Mouse (Mus musculus) forebrain, postnatal 0 days (tissue): ENCODE measurements around the gene Wbp2. TPM values are rescaled to one million over a fixed set of nuclear protein-coding genes. Genes with fewer than 3 reads are reported as not detected.

Experiments
- ATAC-seq: fragments of 200-750 bp; cut with Nextera tagmentation; 2 replicates; pipeline ENCODE4 v1.8.0; 2017; ENCODE audit warnings: mild to moderate bottlenecking, moderate library complexity
- DNase-seq: peaks from one replicate; pipeline ENCODE4 v3.0.0-alpha.2; 2015
- H3K27ac ChIP-seq: fragments of 300-500 bp; sonication (generic); 2 replicates; pipeline ENCODE4 v1.5.1; 2014; ENCODE audit warnings: low read depth, mild to moderate bottlenecking, antibody characterized with exemption, low read length, moderate library complexity, mixed read lengths
- H3K27me3 ChIP-seq: fragments of 300-500 bp; sonication (generic); 2 replicates; pipeline ENCODE4 v1.6.1; 2014; ENCODE audit warnings: mild to moderate bottlenecking, low read length, mixed read lengths; ENCODE audit not compliant: insufficient read depth
- H3K36me3 ChIP-seq: fragments of 300-500 bp; sonication (generic); 2 replicates; pipeline ENCODE4 v1.6.1; 2014; ENCODE audit warnings: mild to moderate bottlenecking, moderate library complexity; ENCODE audit not compliant: insufficient read depth
- H3K4me1 ChIP-seq: fragments of 300-500 bp; sonication (generic); 2 replicates; pipeline ENCODE4 v1.6.1; 2014; ENCODE audit warnings: antibody characterized with exemption; ENCODE audit not compliant: insufficient read depth
- H3K4me2 ChIP-seq: fragments of 300-500 bp; sonication (generic); 2 replicates; pipeline ENCODE4 v1.6.1; 2014; ENCODE audit warnings: low read depth, mild to moderate bottlenecking, moderate library complexity
- H3K4me3 ChIP-seq: fragments of 300-500 bp; sonication (generic); 2 replicates; pipeline ENCODE4 v1.5.1; 2014; ENCODE audit warnings: low read depth, low read length, mixed read lengths
- H3K9ac ChIP-seq: fragments of 300-500 bp; sonication (generic); 2 replicates; pipeline ENCODE4 v1.6.1; 2014; ENCODE audit warnings: mild to moderate bottlenecking
- H3K9me3 ChIP-seq: fragments of 300-500 bp; sonication (generic); 2 replicates; pipeline ENCODE4 v1.6.1; 2016; ENCODE audit warnings: low read length
- CTCF ChIP-seq: sonication (generic); IDR thresholded peaks from 2 replicates; pipeline ENCODE4 v1.5.1; 2016; ENCODE audit warnings: antibody characterized with exemption, control low read depth, low read depth
- WGBS: fragments of 180-500 bp; shearing (Covaris S2); extraction: QIAGEN DNeasy Blood & Tissue Kit; methylation state at CpG from one replicate; pipeline ENCODE4 v1.1.7; 2014; 5-methylcytosine and 5-hydroxymethylcytosine counted together
- polyA plus RNA-seq: library from polyadenylated mRNA; unstranded; fragments of >200 nt; fragmentation: Nextera tagmentation; extraction: Ambion mirVana; gene quantifications from 2 replicates; pipeline ENCODE4 v1.2.1, GENCODE M21; 2015
- total RNA-seq: library from RNA; depleted of rRNA; stranded (reverse); fragments of >200 nt; gene quantifications from 2 replicates; pipeline ENCODE4 v1.2.3, GENCODE M21; 2014; rRNA removed

Wbp2 gene
- total and polyA plus RNA-seq, 2 experiments from 2014 or later, result 130 to 281 TPM

- Histone ChIP-seq H3K9ac (peak overlapping the region; percentile 97), H3K4me2 (peak overlapping the region; percentile 84), H3K4me3 (peak overlapping the region; percentile 69), H3K27me3 (no peaks in the 10 kb centered on the region), H3K9me3 (no peaks in the 10 kb centered on the region), H3K36me3 (no peaks in the 10 kb centered on the region), H3K27ac (peak overlapping the region; percentile 100), H3K4me1 (peaks cover 13% of the 10 kb centered on the region)
- ATAC-seq (peak; percentile 14), DNase-seq (no peak)
- 26% methylated on average over 14 of the region's 14 CpGs for WGBS
- TF ChIP-seq CTCF, result no peak
Observed at GRCm38 (mm10) chr11:116030898-116031845, 55.6 kb downstream of the Wbp2 start.

- DNase-seq, result peak; percentile 99
- H3K27ac ChIP-seq, result peak within 1 kb of the TSS; percentile 100
- peak within 1 kb of the TSS; percentile 84 for H3K4me2 ChIP-seq
- ATAC-seq, result peak; percentile 95
- peaks cover 13% of the 10 kb centered on the region for H3K4me1 ChIP-seq
- H3K4me3 ChIP-seq, result peak within 1 kb of the TSS; percentile 69
- H3K9ac ChIP-seq, result peak within 1 kb of the TSS; percentile 97
- TF ChIP-seq CTCF, result no peak
- H3K36me3 ChIP-seq, result no peaks in the 10 kb centered on the region
- no peaks in the 10 kb centered on the region for H3K9me3 ChIP-seq
- H3K27me3 ChIP-seq, result no peaks in the 10 kb centered on the region
- WGBS, result 2% methylated on average over 63 of the region's 67 CpGs
Observed at GRCm38 (mm10) chr11:116030088-116030897, 56.5 kb downstream of the Wbp2 start, which contains the start of gene Unk. Unk (plus strand) TSS chr11:116030322.

- peak overlapping the region; percentile 97 for H3K9ac ChIP-seq
- peak overlapping the region; percentile 22; the same call in 1 of the 2 replicates for H3K27ac ChIP-seq
- peaks cover 13% of the 10 kb centered on the region for H3K4me1 ChIP-seq
- H3K4me2 ChIP-seq, result peak overlapping the region; percentile 54
- no peak for TF ChIP-seq CTCF
- WGBS, result 83% methylated on average over 6 of the region's 6 CpGs
- no peaks in the 10 kb centered on the region for H3K27me3 ChIP-seq
- no peak for DNase-seq
- no peak for ATAC-seq
- peak overlapping the region; percentile 69 for H3K4me3 ChIP-seq
- no peaks in the 10 kb centered on the region for H3K36me3 ChIP-seq
- no peaks in the 10 kb centered on the region for H3K9me3 ChIP-seq
Observed at GRCm38 (mm10) chr11:116029086-116029865, 57.5 kb downstream of the Wbp2 start.

Other genes starting within 250 kb of the Wbp2 start
- gene Myo15b, start 228.6 kb downstream of the Wbp2 start, total RNA-seq, result not detected in 2 replicates
- gene Myo15b, start 228.6 kb downstream of the Wbp2 start, polyA plus RNA-seq, result 0.01 TPM in 1 of 2 replicates, not detected in the other
- 0.95 and 1.0 TPM in 2 replicates for gene Smim5, start 187.0 kb downstream of the Wbp2 start, total RNA-seq
- 2.4 and 2.5 TPM in 2 replicates for gene Smim5, start 187.0 kb downstream of the Wbp2 start, polyA plus RNA-seq
- not detected in 2 replicates for gene Smim6, start 175.0 kb downstream of the Wbp2 start, total RNA-seq
- 0.27 TPM in 1 of 2 replicates, not detected in the other for gene Smim6, start 175.0 kb downstream of the Wbp2 start, polyA plus RNA-seq
- gene Sap30bp, start 153.7 kb downstream of the Wbp2 start, total RNA-seq, result 60.4 and 70.9 TPM in 2 replicates
- gene Sap30bp, start 153.7 kb downstream of the Wbp2 start, polyA plus RNA-seq, result 49.5 and 59.4 TPM in 2 replicates
- 14.5 and 18.9 TPM in 2 replicates for gene Recql5, start 153.5 kb downstream of the Wbp2 start, total RNA-seq
- 6.9 and 8.4 TPM in 2 replicates for gene Recql5, start 153.5 kb downstream of the Wbp2 start, polyA plus RNA-seq
- gene Itgb4, start 112.3 kb downstream of the Wbp2 start, total RNA-seq, result 0.46 and 1.1 TPM in 2 replicates
- gene Itgb4, start 112.3 kb downstream of the Wbp2 start, polyA plus RNA-seq, result 0.93 and 1.3 TPM in 2 replicates
- 42.6 and 52.2 TPM in 2 replicates for gene Galk1, start 74.3 kb downstream of the Wbp2 start, total RNA-seq
- gene Galk1, start 74.3 kb downstream of the Wbp2 start, polyA plus RNA-seq, result 61.1 and 66.4 TPM in 2 replicates
- 730 and 936 TPM in 2 replicates for gene H3f3b, start 59.0 kb downstream of the Wbp2 start, total RNA-seq
- gene H3f3b, start 59.0 kb downstream of the Wbp2 start, polyA plus RNA-seq, result 2,422 and 2,718 TPM in 2 replicates
- 38.9 and 43.8 TPM in 2 replicates for gene Unk, start 56.7 kb downstream of the Wbp2 start, total RNA-seq
- 18.7 and 22.5 TPM in 2 replicates for gene Unk, start 56.7 kb downstream of the Wbp2 start, polyA plus RNA-seq
- 0.46 and 0.86 TPM in 2 replicates for gene Unc13d, start 9.0 kb downstream of the Wbp2 start, total RNA-seq
- 0.29 and 0.58 TPM in 2 replicates for gene Unc13d, start 9.0 kb downstream of the Wbp2 start, polyA plus RNA-seq
- 10.5 and 13.0 TPM in 2 replicates for gene Trim47, start 40.2 kb upstream of the Wbp2 start, total RNA-seq
- gene Trim47, start 40.2 kb upstream of the Wbp2 start, polyA plus RNA-seq, result 6.6 and 7.8 TPM in 2 replicates
- 4.2 and 5.0 TPM in 2 replicates for gene Trim65, start 44.1 kb upstream of the Wbp2 start, total RNA-seq
- 1.2 and 1.9 TPM in 2 replicates for gene Trim65, start 44.1 kb upstream of the Wbp2 start, polyA plus RNA-seq
- 56.7 and 67.8 TPM in 2 replicates for gene Mrpl38, start 51.9 kb upstream of the Wbp2 start, total RNA-seq
- 60.7 and 63.6 TPM in 2 replicates for gene Mrpl38, start 51.9 kb upstream of the Wbp2 start, polyA plus RNA-seq
- 97.9 and 108 TPM in 2 replicates for gene Fbf1, start 81.2 kb upstream of the Wbp2 start, total RNA-seq
- gene Fbf1, start 81.2 kb upstream of the Wbp2 start, polyA plus RNA-seq, result 23.2 and 38.2 TPM in 2 replicates
- gene Ten1, start 111.9 kb upstream of the Wbp2 start, total RNA-seq, result 62.8 and 65.6 TPM in 2 replicates
- gene Ten1, start 111.9 kb upstream of the Wbp2 start, polyA plus RNA-seq, result 92.8 and 104 TPM in 2 replicates
- 89.4 and 108 TPM in 2 replicates for gene Acox1, start 112.0 kb upstream of the Wbp2 start, total RNA-seq
- gene Acox1, start 112.0 kb upstream of the Wbp2 start, polyA plus RNA-seq, result 43.8 and 58.2 TPM in 2 replicates
- 1.5 and 2.3 TPM in 2 replicates for gene Evpl, start 151.1 kb upstream of the Wbp2 start, total RNA-seq
- 0.49 and 1.1 TPM in 2 replicates for gene Evpl, start 151.1 kb upstream of the Wbp2 start, polyA plus RNA-seq
- gene Srp68, start 187.2 kb upstream of the Wbp2 start, total RNA-seq, result 18.5 and 24.5 TPM in 2 replicates
- 42.4 and 51.3 TPM in 2 replicates for gene Srp68, start 187.2 kb upstream of the Wbp2 start, polyA plus RNA-seq
- not detected in 2 replicates for gene Galr2, start 193.9 kb upstream of the Wbp2 start, total RNA-seq
- gene Galr2, start 193.9 kb upstream of the Wbp2 start, polyA plus RNA-seq, result 0.20 and 0.36 TPM in 2 replicates
- 91.9 and 103 TPM in 2 replicates for gene Exoc7, start 220.2 kb upstream of the Wbp2 start, total RNA-seq
- 133 and 144 TPM in 2 replicates for gene Exoc7, start 220.2 kb upstream of the Wbp2 start, polyA plus RNA-seq
- gene Foxj1, start 248.4 kb upstream of the Wbp2 start, total RNA-seq, result 24.8 and 37.6 TPM in 2 replicates
- 15.7 and 19.9 TPM in 2 replicates for gene Foxj1, start 248.4 kb upstream of the Wbp2 start, polyA plus RNA-seq